Mouse (Mus musculus) E14TG2a.4 (cell line): ENCODE data around the gene Atp5g2.

Source experiments
- CTCF ChIP-seq: conservative IDR thresholded peaks from 2 replicates; pipeline ENCODE4 v1.5.1; 2014; ENCODE audit warnings: low read length
- NANOG ChIP-seq: IDR thresholded peaks from 2 replicates; pipeline ENCODE4 v1.6.1; 2014; ENCODE audit warnings: borderline replicate concordance, low read length, mixed read lengths

GRCm38 (mm10) chr15:102670281-102670680 lies 1.9 kb downstream of the Atp5g2 start:
- TF ChIP-seq CTCF (no peak), NANOG (no peak)
